Mouse (Mus musculus) embryonic facial prominence, embryonic 11.5 days (tissue): Measurements from ENCODE around the gene Ank3. TPM values are rescaled to one million over a fixed set of nuclear protein-coding genes. Genes with fewer than 3 reads are reported as not detected.

ENCODE experiments used
- ATAC-seq: fragments of 200-750 bp; cut with Nextera tagmentation; replicated peaks from 2 replicates; pipeline ENCODE4 v1.8.0; 2017; ENCODE audit warnings: low read depth; ENCODE audit not compliant: insufficient number of reproducible peaks, low FRiP score, low TSS enrichment
- DNase-seq: peaks from one replicate; pipeline ENCODE4 v3.0.0-alpha.2; 2015; ENCODE audit warnings: low spot score
- H3K27ac ChIP-seq: fragments of 300-500 bp; sonication (generic); replicated peaks from 2 replicates; pipeline ENCODE4 v1.5.1; 2014; ENCODE audit warnings: mild to moderate bottlenecking, low read depth, low read length, control low read depth
- H3K27me3 ChIP-seq: fragments of 300-500 bp; sonication (generic); 2 replicates; pipeline ENCODE4 v1.6.1; 2014; ENCODE audit warnings: mild to moderate bottlenecking, low read length, moderate library complexity, mixed read lengths; ENCODE audit not compliant: control insufficient read depth, insufficient read depth
- H3K36me3 ChIP-seq: fragments of 300-500 bp; sonication (generic); replicated peaks from 2 replicates; pipeline ENCODE4 v1.6.1; 2014; ENCODE audit warnings: low read depth, mild to moderate bottlenecking, low read length, moderate library complexity, mixed read lengths; ENCODE audit not compliant: control insufficient read depth, insufficient read depth
- H3K4me1 ChIP-seq: fragments of 300-500 bp; sonication (generic); 2 replicates; pipeline ENCODE4 v1.6.1; 2014; ENCODE audit warnings: low read length, mixed read lengths; ENCODE audit not compliant: control insufficient read depth, insufficient read depth
- H3K4me2 ChIP-seq: fragments of 300-500 bp; sonication (generic); 2 replicates; pipeline ENCODE4 v1.6.1; 2014; ENCODE audit warnings: low read depth, mild to moderate bottlenecking, control low read depth, low read length, moderate library complexity
- H3K4me3 ChIP-seq: fragments of 300-500 bp; sonication (generic); 2 replicates; pipeline ENCODE4 v1.5.1; 2014; ENCODE audit warnings: low read depth, low read length, control low read depth
- H3K9ac ChIP-seq: fragments of 300-500 bp; sonication (generic); replicated peaks from 2 replicates; pipeline ENCODE4 v1.6.1; 2014; ENCODE audit warnings: mild to moderate bottlenecking, control low read depth, low read length
- H3K9me3 ChIP-seq: fragments of 300-500 bp; sonication (generic); replicated peaks from 2 replicates; pipeline ENCODE4 v1.6.1; 2016; ENCODE audit warnings: mild to moderate bottlenecking, low read length, inconsistent platforms, mixed read lengths; ENCODE audit not compliant: control insufficient read depth
- WGBS: fragments of 180-500 bp; shearing (Covaris S2); extraction: QIAGEN DNeasy Blood & Tissue Kit; methylation state at CpG from one replicate; pipeline ENCODE4 v1.1.7; 2014; 5-methylcytosine and 5-hydroxymethylcytosine counted together
- polyA plus RNA-seq: library from polyadenylated mRNA; unstranded; fragments of >200 nt; fragmentation: Nextera tagmentation; extraction: Ambion mirVana; gene quantifications from 2 replicates; pipeline ENCODE4 v1.2.1, GENCODE M21; 2014

Ank3 gene
- polyA plus RNA-seq, 1 experiment from 2014 or later, result 32.5 TPM

- no peaks in the 10 kb centered on the region for H3K36me3 ChIP-seq
- ATAC-seq, result no peak
- WGBS, result 90% methylated on average over 6 of the region's 6 CpGs
- H3K4me3 ChIP-seq, result no peak overlapping the region
- no peaks in the 10 kb centered on the region for H3K4me1 ChIP-seq
- no peaks in the 10 kb centered on the region for H3K9me3 ChIP-seq
- H3K4me2 ChIP-seq, result no peak overlapping the region
- no peak overlapping the region for H3K9ac ChIP-seq
- H3K27ac ChIP-seq, result no peak overlapping the region
- no peaks in the 10 kb centered on the region for H3K27me3 ChIP-seq
- DNase-seq, result no peak
Measured at GRCm38 (mm10) chr10:69485191-69485786, 86.7 kb downstream of the Ank3 start.

GRCm38 (mm10) chr10:69490182-69490581 lies 91.6 kb downstream of the Ank3 start:
- H3K4me1 ChIP-seq, result no peaks in the 10 kb centered on the region
- H3K4me2 ChIP-seq, result no peak overlapping the region
- no peak overlapping the region for H3K4me3 ChIP-seq
- ATAC-seq (no peak), DNase-seq (no peak)
- 81% methylated on average over 5 of the region's 5 CpGs for WGBS
- no peak overlapping the region for H3K9ac ChIP-seq
- H3K27ac ChIP-seq, result no peak overlapping the region
- no peaks in the 10 kb centered on the region for H3K9me3 ChIP-seq
- no peaks in the 10 kb centered on the region for H3K27me3 ChIP-seq
- no peaks in the 10 kb centered on the region for H3K36me3 ChIP-seq

GRCm38 (mm10) chr10:69491975-69492374 lies 93.4 kb downstream of the Ank3 start:
- no peak overlapping the region for H3K27ac ChIP-seq
- H3K4me1 ChIP-seq, result no peaks in the 10 kb centered on the region
- no peak overlapping the region for H3K4me2 ChIP-seq
- no peak for ATAC-seq
- 77% methylated on average over 5 of the region's 5 CpGs for WGBS
- H3K27me3 ChIP-seq, result no peaks in the 10 kb centered on the region
- no peaks in the 10 kb centered on the region for H3K9me3 ChIP-seq
- no peaks in the 10 kb centered on the region for H3K36me3 ChIP-seq
- no peak overlapping the region for H3K4me3 ChIP-seq
- H3K9ac ChIP-seq, result no peak overlapping the region
- no peak for DNase-seq

GRCm38 (mm10) chr10:69497382-69497781 lies 98.8 kb downstream of the Ank3 start:
- Histone ChIP-seq H3K27me3 (no peaks in the 10 kb centered on the region), H3K4me1 (no peaks in the 10 kb centered on the region; the same call in 1 of the 2 replicates), H3K9me3 (no peaks in the 10 kb centered on the region), H3K4me3 (no peak overlapping the region), H3K9ac (no peak overlapping the region), H3K27ac (no peak overlapping the region), H3K4me2 (no peak overlapping the region), H3K36me3 (no peaks in the 10 kb centered on the region)
- ATAC-seq (no peak), DNase-seq (no peak)
- WGBS, result 87% methylated on average over 17 of the region's 17 CpGs

GRCm38 (mm10) chr10:69500171-69500860 lies 101.7 kb downstream of the Ank3 start:
- ATAC-seq, result no peak
- H3K4me1 ChIP-seq, result no peaks in the 10 kb centered on the region; the same call in 1 of the 2 replicates
- H3K27me3 ChIP-seq, result no peaks in the 10 kb centered on the region
- no peak overlapping the region for H3K9ac ChIP-seq
- H3K36me3 ChIP-seq, result no peaks in the 10 kb centered on the region
- no peak overlapping the region for H3K27ac ChIP-seq
- no peak overlapping the region for H3K4me2 ChIP-seq
- DNase-seq, result peak; percentile 79
- 52% methylated on average over 11 of the region's 11 CpGs for WGBS
- no peak overlapping the region for H3K4me3 ChIP-seq
- no peaks in the 10 kb centered on the region for H3K9me3 ChIP-seq

GRCm38 (mm10) chr10:69503791-69504190 lies 105.2 kb downstream of the Ank3 start:
- no peaks in the 10 kb centered on the region for H3K27me3 ChIP-seq
- no peaks in the 10 kb centered on the region; the same call in 1 of the 2 replicates for H3K4me1 ChIP-seq
- H3K27ac ChIP-seq, result no peak overlapping the region
- 91% methylated on average over 4 of the region's 4 CpGs for WGBS
- ATAC-seq, result no peak
- no peak overlapping the region for H3K4me3 ChIP-seq
- H3K9me3 ChIP-seq, result no peaks in the 10 kb centered on the region
- H3K36me3 ChIP-seq, result no peaks in the 10 kb centered on the region
- DNase-seq, result no peak
- no peak overlapping the region for H3K9ac ChIP-seq
- H3K4me2 ChIP-seq, result no peak overlapping the region

GRCm38 (mm10) chr10:69507719-69508118 lies 109.1 kb downstream of the Ank3 start:
- H3K27ac ChIP-seq, result no peak overlapping the region
- H3K27me3 ChIP-seq, result no peaks in the 10 kb centered on the region
- H3K36me3 ChIP-seq, result no peaks in the 10 kb centered on the region
- DNase-seq (no peak), ATAC-seq (no peak)
- no peak overlapping the region for H3K4me2 ChIP-seq
- WGBS, result 89% methylated on average over 8 of the region's 8 CpGs
- no peaks in the 10 kb centered on the region for H3K9me3 ChIP-seq
- no peak overlapping the region for H3K4me3 ChIP-seq
- no peak overlapping the region for H3K9ac ChIP-seq
- H3K4me1 ChIP-seq, result no peaks in the 10 kb centered on the region

GRCm38 (mm10) chr10:69510392-69510791 lies 111.8 kb downstream of the Ank3 start:
- Histone ChIP-seq H3K4me1 (no peaks in the 10 kb centered on the region), H3K27ac (no peak overlapping the region), H3K4me2 (no peak overlapping the region), H3K27me3 (no peaks in the 10 kb centered on the region), H3K9me3 (no peaks in the 10 kb centered on the region), H3K9ac (no peak overlapping the region), H3K36me3 (no peaks in the 10 kb centered on the region), H3K4me3 (no peak overlapping the region)
- ATAC-seq, result no peak
- WGBS, result 87% methylated on average over 8 of the region's 8 CpGs
- DNase-seq, result no peak
